In the genomic region with DNA sequence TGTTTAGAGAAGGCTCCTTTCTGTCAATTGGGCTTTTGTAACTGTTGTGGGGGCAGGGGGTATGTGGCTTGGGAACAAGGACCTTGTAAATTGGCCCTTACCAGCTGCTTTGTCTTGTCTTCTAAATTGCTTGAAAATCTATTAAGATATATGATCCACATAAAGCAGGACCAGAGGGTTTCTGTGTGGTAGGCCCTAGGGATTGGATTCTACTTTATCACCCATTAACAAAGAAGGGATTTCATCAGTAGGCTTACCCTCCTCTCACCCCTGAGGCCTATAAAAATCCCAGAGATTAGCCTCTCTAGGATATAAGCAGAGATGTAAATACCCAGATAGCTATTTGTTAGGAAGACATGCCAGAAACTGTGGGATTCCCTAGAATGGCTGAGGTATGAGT, we compare ENCODE assay signal across 31 mouse cellular contexts.
DNase-seq lines count a peak whose midpoint lies in the region; ATAC-seq lines count a peak whose summit lies in the region.
"Had no signal": no experiment of that assay in that cellular context is flagged by ENCODE, and none has a peak within 500 bp of the region (broad histone marks: within the 10 kb centered on the region; RNA-seq: fewer than 3 reads in every experiment).

No protein-coding gene starts in this region.

- no peaks in the 10 kb centered on the region for H3K27me3 ChIP-seq in intestine, embryonic 14.5 days (replicated peaks; ENCODE audit: control insufficient read depth, insufficient read depth, low read length)
- H3K27me3 ChIP-seq in intestine, embryonic 15.5 days (replicated peaks) = no peaks in the 10 kb centered on the region
- H3K27me3 ChIP-seq in midbrain, embryonic 14.5 days (ENCODE audit: control insufficient read depth, insufficient read depth, low read length) = no peaks in the 10 kb centered on the region
- no peaks in the 10 kb centered on the region for H3K27me3 ChIP-seq in midbrain, embryonic 15.5 days (replicated peaks)
- H3K27me3 ChIP-seq in neural tube, embryonic 15.5 days (replicated peaks) = no peaks in the 10 kb centered on the region
- H3K27me3 ChIP-seq: CH12.LX; forebrain, embryonic 13.5 days; heart, embryonic 13.5 days had no signal

- no peak overlapping the region for H3K27ac ChIP-seq in intestine, embryonic 14.5 days (ENCODE audit: low read depth)
- no peak overlapping the region for H3K27ac ChIP-seq in intestine, embryonic 15.5 days
- 0 out of 2 replicates have a peak overlapping the region, but pooled peaks have one; percentile 17 for H3K27ac ChIP-seq in midbrain, embryonic 14.5 days (replicated peaks; ENCODE audit: low read depth, low read length)
- H3K27ac ChIP-seq in midbrain, embryonic 15.5 days = no peak overlapping the region
- 0 out of 2 replicates have a peak overlapping the region, but pooled peaks have one; percentile 6 for H3K27ac ChIP-seq in neural tube, embryonic 15.5 days (replicated peaks)
- H3K27ac ChIP-seq: forebrain, embryonic 13.5 days; heart, embryonic 13.5 days; kidney, postnatal 0 days; liver, embryonic 14.5 days; macrophage had no signal

- no peak overlapping the region for H3K9ac ChIP-seq in intestine, embryonic 14.5 days (ENCODE audit: low read length)
- H3K9ac ChIP-seq in intestine, embryonic 15.5 days = no peak overlapping the region
- no peak overlapping the region for H3K9ac ChIP-seq in midbrain, embryonic 14.5 days (replicated peaks; ENCODE audit: low read length)
- H3K9ac ChIP-seq in midbrain, embryonic 15.5 days = no peak overlapping the region
- no peak overlapping the region for H3K9ac ChIP-seq in neural tube, embryonic 15.5 days (replicated peaks)
- H3K9ac ChIP-seq: forebrain, embryonic 13.5 days; heart, embryonic 13.5 days; liver, embryonic 14.5 days had no signal

- no peaks in the 10 kb centered on the region for H3K4me1 ChIP-seq in intestine, embryonic 14.5 days (replicated peaks; ENCODE audit: control insufficient read depth, insufficient read depth, low read length)
- no peaks in the 10 kb centered on the region for H3K4me1 ChIP-seq in intestine, embryonic 15.5 days (replicated peaks)
- peaks cover 24% of the 10 kb centered on the region for H3K4me1 ChIP-seq in midbrain, embryonic 14.5 days (ENCODE audit: control insufficient read depth, insufficient read depth, low read length)
- peaks cover 24% of the 10 kb centered on the region for H3K4me1 ChIP-seq in midbrain, embryonic 15.5 days
- peaks cover 27% of the 10 kb centered on the region for H3K4me1 ChIP-seq in neural tube, embryonic 15.5 days
- H3K4me1 ChIP-seq: heart, embryonic 13.5 days had no signal

- peak; percentile 3 for DNase-seq in embryo, embryonic 11 days
- DNase-seq in embryo, embryonic 10 days (ENCODE audit: low spot score) = no peak
- DNase-seq in intestine, embryonic 14.5 days (ENCODE audit: low spot score) = no peak
- DNase-seq in midbrain, embryonic 14.5 days = no peak
- DNase-seq in right cerebral cortex, postnatal 10 days (ENCODE audit: low spot score in 2 of 2) = no peak
- DNase-seq: adrenal gland, adult 2 months; adrenal gland, postnatal 36 days; cerebellum, adult 9-10 months; gastrocnemius, postnatal 10 days; heart, postnatal 10 days; kidney, adult 8-10 months; kidney, postnatal 4 days; layer of hippocampus, postnatal 36 days; left cerebral cortex, postnatal 4 days; liver; lung, adult 2 months; lung, postnatal 10 days; right cerebral cortex, postnatal 14 days; thymus, postnatal 4 days had no signal

- H3K9me3 ChIP-seq in intestine, embryonic 14.5 days (ENCODE audit: control insufficient read depth, low read length) = no peaks in the 10 kb centered on the region
- H3K9me3 ChIP-seq in intestine, embryonic 15.5 days = no peaks in the 10 kb centered on the region
- no peaks in the 10 kb centered on the region for H3K9me3 ChIP-seq in midbrain, embryonic 14.5 days (ENCODE audit: control insufficient read depth, low read length)
- no peaks in the 10 kb centered on the region for H3K9me3 ChIP-seq in midbrain, embryonic 15.5 days
- H3K9me3 ChIP-seq in neural tube, embryonic 15.5 days (replicated peaks) = no peaks in the 10 kb centered on the region
- H3K9me3 ChIP-seq: forebrain, embryonic 13.5 days; heart, embryonic 13.5 days had no signal

- H3K36me3 ChIP-seq in intestine, embryonic 14.5 days (ENCODE audit: control insufficient read depth, insufficient read depth, low read length) = no peaks in the 10 kb centered on the region
- H3K36me3 ChIP-seq in intestine, embryonic 15.5 days = no peaks in the 10 kb centered on the region
- H3K36me3 ChIP-seq in midbrain, embryonic 14.5 days (ENCODE audit: control insufficient read depth, insufficient read depth, low read length) = no peaks in the 10 kb centered on the region
- no peaks in the 10 kb centered on the region for H3K36me3 ChIP-seq in midbrain, embryonic 15.5 days (replicated peaks)
- H3K36me3 ChIP-seq in neural tube, embryonic 15.5 days = no peaks in the 10 kb centered on the region
- H3K36me3 ChIP-seq: heart, embryonic 13.5 days had no signal

- peak; percentile 47; the same call in 1 of the 2 replicates for ATAC-seq in intestine, embryonic 14.5 days (replicated peaks; ENCODE audit: low FRiP score, low TSS enrichment, low read depth)
- no peak for ATAC-seq in intestine, embryonic 15.5 days
- no peak for ATAC-seq in midbrain, embryonic 14.5 days (ENCODE audit: low FRiP score, low TSS enrichment)
- no peak for ATAC-seq in midbrain, embryonic 15.5 days (replicated peaks)
- ATAC-seq in neural tube, embryonic 15.5 days (ENCODE audit: low FRiP score) = no peak
- ATAC-seq: activated CD4-positive, CD25-positive, alpha-beta regulatory T cell, adult 4 months; intestine, embryonic 16.5 days had no signal

- H3K4me3 ChIP-seq in intestine, embryonic 14.5 days (ENCODE audit: low read depth, low read length) = no peak overlapping the region
- no peak overlapping the region for H3K4me3 ChIP-seq in intestine, embryonic 15.5 days (replicated peaks)
- H3K4me3 ChIP-seq in midbrain, embryonic 14.5 days (replicated peaks; ENCODE audit: low read depth, low read length) = no peak overlapping the region
- no peak overlapping the region for H3K4me3 ChIP-seq in midbrain, embryonic 15.5 days
- H3K4me3 ChIP-seq in neural tube, embryonic 15.5 days (replicated peaks) = no peak overlapping the region
- H3K4me3 ChIP-seq: forebrain, embryonic 13.5 days; heart, embryonic 13.5 days; myocyte had no signal

- no peak overlapping the region for H3K4me2 ChIP-seq in intestine, embryonic 14.5 days (ENCODE audit: low read length)
- H3K4me2 ChIP-seq in intestine, embryonic 15.5 days (replicated peaks) = no peak overlapping the region
- no peak overlapping the region for H3K4me2 ChIP-seq in midbrain, embryonic 14.5 days (ENCODE audit: low read length)
- no peak overlapping the region for H3K4me2 ChIP-seq in midbrain, embryonic 15.5 days
- no peak overlapping the region for H3K4me2 ChIP-seq in neural tube, embryonic 15.5 days
- H3K4me2 ChIP-seq: forebrain, embryonic 13.5 days; heart, embryonic 13.5 days had no signal

Comparison
In these comparisons a context has a peak if more than half of its experiments do, and no peak if none do; other contexts are left out.
1. H3K27ac ChIP-seq: peak in midbrain, embryonic 14.5 days (single experiment) and neural tube, embryonic 15.5 days (single experiment); none in intestine, embryonic 14.5 days (single experiment), intestine, embryonic 15.5 days (single experiment) and midbrain, embryonic 15.5 days (single experiment).